Mouse (Mus musculus): Measurements from ENCODE around the gene Aqr.

- no peak for TF ChIP-seq POLR2A (IDR thresholded peaks at IDR 0.05; ENCODE audit: low read depth, low read length)
- TF ChIP-seq CTCF (conservative IDR thresholded peaks at IDR 0.05; ENCODE audit: insufficient read depth, insufficient read length, low read depth, low read length) = no peak
Measured at GRCm38 (mm10) chr2:114201574-114201973, 14.8 kb upstream of the Aqr start.

Measured in kidney, adult 2 months (tissue).